Mouse (Mus musculus) liver, postnatal 0 days (tissue): ENCODE measurements around the gene Loxl4.

Experiments used
- CTCF ChIP-seq: sonication (generic); IDR thresholded peaks from 2 replicates; pipeline ENCODE4 v1.5.1; 2016; ENCODE audit warnings: antibody characterized with exemption, low read depth
- EP300 ChIP-seq: IDR thresholded peaks from 2 replicates; pipeline ENCODE4 v1.6.1; 2016; ENCODE audit warnings: antibody characterized with exemption, low read depth, mild to moderate bottlenecking

- TF ChIP-seq CTCF (no peak), EP300 (no peak)
These were observed 19.7 kb upstream of the Loxl4 start for GRCm38 (mm10) chr19:42632301-42632700.
